Mouse (Mus musculus) heart, embryonic 11.5 days (tissue): ENCODE measurements around the gene Rhog. TPM values are rescaled to one million over a fixed set of nuclear protein-coding genes. Genes with fewer than 3 reads are reported as not detected.
A peak's percentile ranks its signal among the peaks of the same experiment; 100 is the strongest.

Experiments
- ATAC-seq: fragments of 200-750 bp; cut with Nextera tagmentation; replicated peaks from 2 replicates; pipeline ENCODE4 v1.8.0; 2017; ENCODE audit warnings: moderate library complexity; ENCODE audit not compliant: insufficient number of reproducible peaks, low FRiP score, low TSS enrichment
- H3K27ac ChIP-seq: fragments of 300-500 bp; sonication (generic); 2 replicates; pipeline ENCODE4 v1.5.1; 2014; ENCODE audit warnings: mild to moderate bottlenecking, low read depth, low read length
- H3K27me3 ChIP-seq: fragments of 300-500 bp; sonication (generic); 2 replicates; pipeline ENCODE4 v1.6.1; 2014; ENCODE audit warnings: mild to moderate bottlenecking, low read length, mixed read lengths; ENCODE audit not compliant: control insufficient read depth, insufficient read depth
- H3K36me3 ChIP-seq: fragments of 300-500 bp; sonication (generic); 2 replicates; pipeline ENCODE4 v1.6.1; 2014; ENCODE audit warnings: mild to moderate bottlenecking, low read length, moderate library complexity, mixed read lengths; ENCODE audit not compliant: control insufficient read depth, insufficient read depth
- H3K4me1 ChIP-seq: fragments of 300-500 bp; sonication (generic); 2 replicates; pipeline ENCODE4 v1.6.1; 2014; ENCODE audit warnings: low read length; ENCODE audit not compliant: control insufficient read depth, insufficient read depth
- H3K4me2 ChIP-seq: fragments of 300-500 bp; sonication (generic); 2 replicates; pipeline ENCODE4 v1.6.1; 2014; ENCODE audit warnings: mild to moderate bottlenecking, moderate library complexity
- H3K4me3 ChIP-seq: fragments of 300-500 bp; sonication (generic); 2 replicates; pipeline ENCODE4 v1.5.1; 2014; ENCODE audit warnings: low read depth, low read length
- H3K9ac ChIP-seq: fragments of 300-500 bp; sonication (generic); 2 replicates; pipeline ENCODE4 v1.6.1; 2014; ENCODE audit warnings: mild to moderate bottlenecking, low read depth, low read length, moderate library complexity
- H3K9me3 ChIP-seq: fragments of 300-500 bp; sonication (generic); replicated peaks from 2 replicates; pipeline ENCODE4 v1.6.1; 2016; ENCODE audit warnings: low read length; ENCODE audit not compliant: control insufficient read depth
- WGBS: fragments of 180-500 bp; shearing (Covaris S2); extraction: QIAGEN DNeasy Blood & Tissue Kit; methylation state at CpG from one replicate; pipeline ENCODE4 v1.1.7; 2014; ENCODE audit not compliant: insufficient replicate concordance; 5-methylcytosine and 5-hydroxymethylcytosine counted together
- polyA plus RNA-seq: library from polyadenylated mRNA; unstranded; fragments of >200 nt; fragmentation: Nextera tagmentation; extraction: Ambion mirVana; gene quantifications from 2 replicates; pipeline ENCODE4 v1.2.1, GENCODE M21; 2014

The Rhog gene
- polyA plus RNA-seq, 1 experiment from 2014 or later, result 59.6 TPM

- peak overlapping the region; percentile 93 for H3K4me3 ChIP-seq
Measured at GRCm38 (mm10) chr7:102248691-102249404, 7.0 kb downstream of the Rhog start.

GRCm38 (mm10) chr7:102246956-102247797 lies 8.7 kb downstream of the Rhog start:
- Histone ChIP-seq H3K4me1 (peaks cover 70% of the 10 kb centered on the region), H3K9me3 (no peaks in the 10 kb centered on the region), H3K36me3 (no peaks in the 10 kb centered on the region), H3K9ac (no peak overlapping the region), H3K27ac (no peak overlapping the region), H3K4me2 (peak overlapping the region; percentile 74), H3K27me3 (no peaks in the 10 kb centered on the region), H3K4me3 (0 out of 2 replicates have a peak overlapping the region, but pooled peaks have one; percentile 3)
- no peak for ATAC-seq
- 46% methylated on average over 12 of the region's 12 CpGs for whole genome bisulfite sequencing

More at GRCm38 (mm10) chr7:102248691-102249404, 7.0 kb downstream of the Rhog start:
- Histone ChIP-seq H3K4me2 (peak overlapping the region; percentile 74), H3K36me3 (no peaks in the 10 kb centered on the region), H3K9ac (peak overlapping the region; percentile 85), H3K4me1 (peaks cover 55% of the 10 kb centered on the region), H3K27ac (peak overlapping the region; percentile 97; the same call in 1 of the 2 replicates), H3K27me3 (no peaks in the 10 kb centered on the region), H3K9me3 (no peaks in the 10 kb centered on the region)
- WGBS, result 14% methylated on average over 16 of the region's 16 CpGs
- ATAC-seq, result no peak

- peak overlapping the region; percentile 11 for H3K4me2 ChIP-seq
- no peak overlapping the region for H3K27ac ChIP-seq
- no peak for ATAC-seq
- 49% methylated on average over 6 of the region's 6 CpGs for WGBS
- peaks cover 71% of the 10 kb centered on the region for H3K4me1 ChIP-seq
- H3K9ac ChIP-seq, result 0 out of 2 replicates have a peak overlapping the region, but pooled peaks have one; percentile 50
- H3K4me3 ChIP-seq, result no peak overlapping the region
- H3K27me3 ChIP-seq, result no peaks in the 10 kb centered on the region
- no peaks in the 10 kb centered on the region for H3K9me3 ChIP-seq
- H3K36me3 ChIP-seq, result peaks cover 1% of the 10 kb centered on the region
Measured at GRCm38 (mm10) chr7:102246265-102246664, 9.6 kb downstream of the Rhog start.

- H3K4me2 ChIP-seq, result peak overlapping the region; percentile 11
Measured at GRCm38 (mm10) chr7:102245775-102246174, 10.1 kb downstream of the Rhog start.

DNA sequence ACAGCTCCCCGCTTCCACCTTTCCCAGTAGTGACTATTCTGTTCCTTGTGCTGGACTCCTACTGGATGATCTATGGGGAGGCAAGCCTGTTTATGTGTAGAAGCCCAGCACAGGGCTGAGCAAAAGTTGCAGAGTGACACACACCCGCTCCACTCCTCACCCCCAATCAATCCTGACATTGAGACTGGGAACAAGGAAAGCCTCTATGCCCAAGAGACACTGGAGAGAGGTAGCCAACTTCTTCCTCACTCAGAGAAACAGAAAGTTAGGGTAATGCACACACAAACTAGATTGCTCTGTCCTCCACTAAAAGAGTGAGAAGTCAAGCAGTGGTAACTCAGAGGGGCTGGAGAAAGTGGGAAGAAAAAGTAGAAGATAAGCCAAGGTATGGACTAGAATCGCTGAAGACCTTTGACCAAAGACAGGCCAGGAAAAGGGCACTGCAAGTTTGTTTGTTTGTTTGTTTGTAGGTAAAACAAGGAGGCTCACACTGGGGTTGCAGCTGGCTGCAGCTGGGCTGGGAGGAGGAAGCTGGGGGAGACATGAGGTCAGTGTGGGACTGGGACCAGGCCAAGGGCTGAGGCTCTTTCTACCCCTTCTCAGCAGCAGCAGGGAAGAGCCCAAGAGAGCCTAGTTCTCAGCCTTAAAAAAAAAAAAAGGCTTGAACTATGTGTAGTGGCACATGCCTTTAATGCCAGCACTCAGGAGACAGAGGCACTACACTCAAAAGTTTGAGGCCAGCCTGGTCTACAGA lies 10.9 kb downstream of the Rhog start:
- peaks cover 69% of the 10 kb centered on the region for H3K4me1 ChIP-seq

More at GRCm38 (mm10) chr7:102245775-102246174, 10.1 kb downstream of the Rhog start:
- Histone ChIP-seq H3K27ac (0 out of 2 replicates have a peak overlapping the region, but pooled peaks have one; percentile 12), H3K36me3 (peaks cover 4% of the 10 kb centered on the region), H3K9me3 (no peaks in the 10 kb centered on the region), H3K4me1 (peaks cover 69% of the 10 kb centered on the region), H3K27me3 (no peaks in the 10 kb centered on the region), H3K9ac (peak overlapping the region; percentile 50), H3K4me3 (no peak overlapping the region)
- 7% methylated on average over 1 of the region's 1 CpGs for WGBS
- ATAC-seq, result no peak

GRCm38 (mm10) chr7:102243870-102244269 lies 12.0 kb downstream of the Rhog start:
- Histone ChIP-seq H3K4me3 (no peak overlapping the region), H3K27ac (no peak overlapping the region), H3K4me2 (no peak overlapping the region), H3K36me3 (peaks cover 16% of the 10 kb centered on the region), H3K9ac (no peak overlapping the region), H3K4me1 (peaks cover 68% of the 10 kb centered on the region), H3K9me3 (no peaks in the 10 kb centered on the region), H3K27me3 (no peaks in the 10 kb centered on the region)
- WGBS, result 57% methylated on average over 2 of the region's 2 CpGs
- ATAC-seq, result no peak

More for the DNA sequence above, 10.9 kb downstream of the Rhog start:
- H3K4me3 ChIP-seq, result no peak overlapping the region
- ATAC-seq, result no peak
- H3K27ac ChIP-seq, result no peak overlapping the region
- H3K27me3 ChIP-seq, result no peaks in the 10 kb centered on the region
- 73% methylated on average over 3 of the region's 3 CpGs for WGBS
- peaks cover 7% of the 10 kb centered on the region for H3K36me3 ChIP-seq
- H3K4me2 ChIP-seq, result no peak overlapping the region
- H3K9me3 ChIP-seq, result no peaks in the 10 kb centered on the region
- H3K9ac ChIP-seq, result no peak overlapping the region

- Histone ChIP-seq H3K4me2 (no peak overlapping the region), H3K9ac (no peak overlapping the region), H3K4me3 (no peak overlapping the region), H3K9me3 (no peaks in the 10 kb centered on the region), H3K27me3 (no peaks in the 10 kb centered on the region), H3K4me1 (peaks cover 58% of the 10 kb centered on the region), H3K27ac (no peak overlapping the region), H3K36me3 (peaks cover 18% of the 10 kb centered on the region)
- no peak for ATAC-seq
- WGBS, result 46% methylated on average over 3 of the region's 3 CpGs
Measured at GRCm38 (mm10) chr7:102242917-102243316, 12.9 kb downstream of the Rhog start.

- Histone ChIP-seq H3K9me3 (no peaks in the 10 kb centered on the region), H3K4me2 (no peak overlapping the region), H3K9ac (no peak overlapping the region), H3K36me3 (peaks cover 20% of the 10 kb centered on the region), H3K4me3 (no peak overlapping the region), H3K27ac (no peak overlapping the region), H3K4me1 (peaks cover 53% of the 10 kb centered on the region), H3K27me3 (no peaks in the 10 kb centered on the region)
- no peak for ATAC-seq
- WGBS, result 77% methylated on average over 5 of the region's 5 CpGs
Measured at GRCm38 (mm10) chr7:102242371-102242770, 13.5 kb downstream of the Rhog start.
